Mouse (Mus musculus) gastrocnemius, adult 8-10 months (tissue): ENCODE measurements around the gene Gm11009. TPM values are rescaled to one million over a fixed set of nuclear protein-coding genes. Genes with fewer than 3 reads are reported as not detected.
"Not testable (repeated sequence)": the region's sequence is repeated elsewhere in the genome, so short reads cannot be mapped to it uniquely, and the experiment has no call there.

Experiments
- DNase-seq, 2 experiments: peaks; one replicate each; pipeline ENCODE4 v3.0.0; 2022; ENCODE audit warnings: low spot score in 2 of 2
- total RNA-seq, 4 experiments: library from RNA; stranded (reverse); gene quantifications; 2 replicates each; pipeline ENCODE4 v1.2.4; 2022

Gm11009 gene
- total RNA-seq, result not detected

DNA sequence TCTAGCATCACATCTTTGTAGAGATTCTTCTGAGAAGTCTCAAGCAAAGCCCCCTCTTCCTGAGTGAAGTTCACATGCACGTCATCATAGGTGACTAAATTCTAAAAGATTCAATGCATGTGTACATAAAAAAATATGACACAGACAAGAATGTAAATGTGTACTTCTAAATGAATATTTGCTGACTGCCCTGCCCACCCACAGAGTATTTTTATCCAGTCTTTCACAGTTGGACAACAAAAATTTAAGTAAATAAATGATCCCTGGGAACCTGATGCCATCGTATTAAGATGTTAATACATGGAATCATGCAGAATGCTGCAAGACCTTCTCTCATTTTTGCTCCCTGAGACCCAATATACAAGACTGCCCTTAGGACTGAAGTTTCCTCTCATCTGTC lies at the start of gene Gm11009:
Gene Gm11009, minus strand, starts transcription at position 101 of the 400 bp plus-strand sequence.
- not testable (repeated sequence) for DNase-seq

Other genes starting within 250 kb of the Gm11009 start
- 1 to 10 TPM in 1 of 4 experiments, under 1 TPM in 1, not detected in 2; 0.70 to 8.0 TPM for gene Gm2004, start 169.7 kb downstream of the Gm11009 start, total RNA-seq
- gene 2210418O10Rik, start 92.9 kb downstream of the Gm11009 start, total RNA-seq, result 1 to 10 TPM; 1.4 to 4.1 (median 3.1) TPM
- gene Gm14435, start 104.1 kb upstream of the Gm11009 start, total RNA-seq, result 10 to 100 TPM in 1 of 4 experiments, 1 to 10 TPM in 3; 6.8 to 11.0 (median 9.0) TPM
- not detected for gene Gm14434, start 167.3 kb upstream of the Gm11009 start, total RNA-seq
- not detected for gene Zfp967, start 201.6 kb upstream of the Gm11009 start, total RNA-seq